Mouse (Mus musculus) MEL-GATA-1-ER (cell line): ENCODE data around the gene Sf3a2.
"Not testable (repeated sequence)": the region's sequence is repeated elsewhere in the genome, so short reads cannot be mapped to it uniquely, and the experiment has no call there.

ENCODE experiments used
- DNase-seq: peaks from one replicate; pipeline ENCODE4 v3.0.0-alpha.2; 2012; ENCODE audit warnings: low read depth; ENCODE audit errors: extremely low read depth

Sf3a2 gene

DNA sequence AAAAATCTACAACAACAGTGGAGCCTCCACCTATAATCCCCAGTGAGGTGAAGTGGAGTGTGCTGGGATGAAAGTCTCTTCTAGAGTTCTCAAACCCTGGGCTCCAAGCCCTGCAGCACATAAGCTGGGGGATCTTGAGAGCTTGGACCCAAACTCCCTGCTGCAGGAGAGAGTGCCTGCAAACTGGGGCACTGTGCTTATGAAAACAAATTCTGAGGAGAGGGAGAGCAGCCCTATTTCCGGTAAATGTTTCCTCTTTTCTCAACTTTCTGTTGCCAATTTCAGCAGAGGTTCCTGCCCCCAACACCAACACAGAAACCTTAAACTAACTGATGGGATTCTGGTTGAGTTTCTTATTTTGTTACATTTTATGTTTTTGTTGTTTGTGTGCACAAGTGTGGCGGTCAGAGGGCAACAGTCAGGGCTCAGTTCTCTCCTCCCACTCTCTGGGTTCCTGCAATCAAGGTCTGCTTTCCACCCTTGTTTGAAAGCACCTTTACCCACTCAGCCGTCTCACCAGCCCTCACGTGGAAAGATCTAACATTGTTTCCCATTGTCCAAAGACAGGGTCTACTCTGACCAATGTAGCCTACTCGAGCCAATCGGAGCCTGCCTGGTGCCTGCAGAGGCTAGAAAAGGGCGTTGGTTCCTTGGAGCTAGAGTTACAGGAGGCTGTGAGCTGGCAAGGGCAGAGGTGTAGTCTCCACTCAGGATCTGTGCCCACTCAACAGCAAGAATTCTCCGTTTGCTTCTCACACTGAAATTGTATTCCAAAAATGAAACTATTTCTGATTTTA is 26.0 kb downstream of the Sf3a2 start:
- no peak for DNase-seq

GRCm38 (mm10) chr10:80824827-80825226 is 26.8 kb downstream of the Sf3a2 start:
- no peak for DNase-seq

GRCm38 (mm10) chr10:80826151-80827062 is 28.4 kb downstream of the Sf3a2 start, which contains the start of gene Oaz1:
Oaz1 (plus strand) TSS chr10:80826656.
- peak; percentile 99 for DNase-seq

- DNase-seq = no peak
Observed at GRCm38 (mm10) chr10:80827063-80827869, 29.3 kb downstream of the Sf3a2 start.

- DNase-seq = no peak
Observed at GRCm38 (mm10) chr10:80827870-80828420, 29.9 kb downstream of the Sf3a2 start.

DNA sequence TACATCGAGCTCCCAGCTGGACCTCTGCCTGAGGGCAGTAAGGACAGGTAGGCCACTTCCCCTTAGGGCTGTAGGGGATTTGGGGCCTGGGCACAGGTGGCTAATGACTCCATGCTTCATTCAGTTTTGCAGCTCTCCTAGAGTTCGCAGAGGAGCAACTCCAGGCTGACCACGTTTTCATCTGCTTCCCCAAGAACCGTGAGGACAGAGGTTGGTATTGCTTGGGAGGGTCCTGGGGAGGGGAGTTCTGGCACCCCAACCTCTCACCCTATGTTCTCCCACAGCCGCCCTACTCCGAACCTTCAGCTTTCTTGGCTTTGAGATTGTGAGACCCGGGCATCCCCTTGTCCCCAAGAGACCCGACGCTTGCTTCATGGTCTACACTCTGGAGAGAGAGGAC is 30.6 kb downstream of the Sf3a2 start:
- DNase-seq = not testable (repeated sequence)

DNA sequence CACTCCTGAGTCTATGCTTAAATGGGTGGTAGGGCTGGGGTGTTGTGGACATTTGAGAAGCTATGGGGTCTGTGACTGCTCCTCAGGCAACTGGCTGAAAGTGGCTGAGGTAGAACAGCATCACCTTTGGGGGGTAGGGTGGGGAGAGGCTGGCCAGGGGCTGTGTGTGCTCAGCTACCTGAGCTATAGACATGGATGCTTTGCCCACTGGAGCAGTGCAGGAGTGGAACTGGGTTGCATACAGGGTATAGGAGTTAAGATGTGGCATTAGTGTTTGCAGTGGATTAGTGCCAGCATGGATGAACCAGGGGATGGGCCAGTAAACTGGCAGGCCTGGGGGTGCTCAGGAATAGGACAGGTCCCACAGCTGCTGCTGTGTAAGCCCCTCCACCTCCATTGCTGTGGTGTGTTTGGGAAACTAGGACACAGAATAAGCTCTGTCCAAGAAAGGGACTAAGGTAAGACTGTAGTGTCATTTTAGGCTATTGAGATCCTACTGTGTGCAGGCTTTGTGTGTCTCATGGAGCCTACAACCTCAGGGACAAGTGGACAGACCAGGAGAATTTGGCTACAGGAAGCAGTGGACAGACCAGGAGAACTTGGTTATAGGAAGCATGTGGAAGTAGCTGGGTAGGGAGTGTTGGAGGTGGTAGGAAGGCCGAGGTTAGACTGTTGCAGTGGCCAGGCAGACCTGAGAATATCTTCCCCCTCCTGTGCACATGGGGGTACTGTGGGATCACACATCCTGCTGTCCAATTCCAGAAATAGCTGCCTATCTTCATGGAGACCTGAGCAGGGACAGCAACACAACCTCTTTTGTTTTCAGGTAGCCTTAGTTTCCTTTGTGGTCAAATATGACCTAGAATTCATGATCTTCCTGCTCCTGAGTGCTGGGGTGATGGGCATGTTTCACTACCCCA is 31.6 kb downstream of the Sf3a2 start:
- no peak for DNase-seq

DNA sequence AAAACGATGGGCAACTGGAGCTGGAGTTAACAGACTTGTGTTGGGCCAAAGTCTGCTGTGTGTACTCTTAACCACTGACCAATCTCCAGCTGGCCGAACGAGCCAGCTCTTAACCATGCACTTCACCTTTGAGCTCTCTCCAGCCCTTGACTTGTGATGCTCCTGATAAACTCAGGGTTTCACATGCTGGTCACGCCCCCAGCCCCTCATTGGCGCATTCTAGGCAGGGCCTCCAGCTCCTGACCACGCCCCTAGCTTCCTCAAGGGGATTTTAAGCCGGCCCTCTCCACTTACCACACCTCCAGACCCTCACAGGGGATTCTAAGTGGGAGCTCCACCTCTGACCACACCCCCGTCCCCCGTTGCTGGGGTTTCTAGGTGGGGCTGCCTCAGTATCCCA is 33.1 kb downstream of the Sf3a2 start:
- no peak for DNase-seq

DNA sequence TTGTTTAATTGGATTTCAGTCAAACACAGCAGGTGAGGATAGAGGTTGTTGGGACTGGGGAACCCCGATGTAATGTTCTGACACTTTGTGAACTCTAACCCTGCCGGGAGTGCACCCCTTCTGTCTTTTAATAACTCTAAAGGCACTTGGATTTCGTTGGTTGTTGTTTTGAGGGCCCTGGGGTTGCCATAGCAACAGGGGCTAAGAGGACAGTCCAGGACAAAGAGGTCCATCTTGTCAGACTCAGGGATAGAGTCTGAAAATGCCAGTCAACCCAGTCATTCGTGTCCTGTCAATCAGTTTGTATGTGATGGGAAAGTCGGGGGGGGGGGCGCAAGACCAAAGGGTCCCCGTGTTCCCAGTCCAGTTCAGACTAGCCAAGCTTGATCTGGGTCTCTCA is 34.8 kb downstream of the Sf3a2 start:
- DNase-seq = no peak

DNA sequence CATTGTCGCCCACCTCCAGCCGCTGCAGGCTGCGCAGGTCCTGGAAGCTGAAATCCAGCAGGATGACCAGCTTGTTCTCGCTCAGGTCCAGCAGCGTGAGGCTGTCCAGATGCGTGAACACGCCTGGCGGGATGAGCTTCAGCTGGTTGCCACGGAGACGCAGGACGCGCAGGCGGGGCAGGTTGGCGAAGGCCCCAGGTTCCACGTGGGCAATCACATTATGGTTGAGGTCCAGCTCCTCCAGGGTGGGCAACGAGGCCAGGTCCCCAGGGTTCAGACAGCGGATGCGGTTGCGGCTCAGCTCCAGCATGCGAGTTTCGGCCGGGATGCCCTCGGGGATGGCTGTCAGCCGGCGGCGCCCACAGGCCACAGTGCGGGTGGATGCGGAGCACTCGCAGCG is 37.6 kb downstream of the Sf3a2 start:
- DNase-seq = no peak

- no peak for DNase-seq
Observed at GRCm38 (mm10) chr10:80836949-80837379, 39.0 kb downstream of the Sf3a2 start.

DNA sequence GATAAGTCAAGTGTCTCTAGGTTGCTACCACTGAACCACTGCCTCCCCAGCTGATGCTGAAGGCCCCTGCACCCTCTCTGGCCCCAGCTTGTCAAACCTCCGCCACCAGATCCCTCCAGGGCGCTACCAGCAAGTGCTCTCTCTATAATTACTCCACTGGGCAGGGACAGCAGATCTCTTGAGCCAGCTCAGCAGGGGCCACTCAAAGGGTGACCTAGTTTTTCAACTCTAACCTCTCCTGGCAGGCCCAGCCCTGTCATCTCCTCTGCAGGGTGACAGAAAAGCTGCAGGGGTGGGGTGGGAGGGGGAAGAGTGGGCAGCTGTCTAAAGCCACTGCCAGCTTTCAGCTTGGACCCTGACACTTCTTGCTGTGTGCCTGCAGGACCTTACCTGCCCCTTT is 39.8 kb downstream of the Sf3a2 start:
- DNase-seq = no peak

DNA sequence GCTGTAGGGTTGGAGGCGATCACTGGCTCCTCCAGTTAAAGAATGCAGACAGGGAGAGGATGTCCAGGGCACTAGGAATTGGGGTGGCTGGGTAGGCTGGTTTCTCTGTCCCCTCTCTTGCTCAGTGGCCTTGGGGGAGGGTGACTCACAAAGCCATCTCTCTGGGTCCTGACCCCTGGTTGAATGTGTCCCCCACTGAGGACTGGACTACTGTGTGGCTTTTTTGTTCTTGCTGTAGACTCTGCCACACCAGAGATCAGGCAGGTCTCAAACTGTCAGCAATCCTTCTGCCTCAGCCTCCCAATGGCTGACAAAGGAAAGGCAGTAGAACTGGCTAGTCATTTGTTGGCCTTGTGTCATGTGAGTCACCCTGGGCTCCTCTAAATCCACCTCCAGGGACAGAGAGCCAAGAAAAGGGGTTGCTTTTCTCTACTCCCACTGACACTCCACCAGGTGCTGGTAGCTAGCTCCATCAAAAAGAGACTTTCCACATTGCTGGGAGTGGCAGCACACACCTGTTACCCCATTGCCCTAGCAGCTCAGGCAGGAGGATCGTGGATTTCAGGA is 40.4 kb downstream of the Sf3a2 start:
- DNase-seq = no peak

DNA sequence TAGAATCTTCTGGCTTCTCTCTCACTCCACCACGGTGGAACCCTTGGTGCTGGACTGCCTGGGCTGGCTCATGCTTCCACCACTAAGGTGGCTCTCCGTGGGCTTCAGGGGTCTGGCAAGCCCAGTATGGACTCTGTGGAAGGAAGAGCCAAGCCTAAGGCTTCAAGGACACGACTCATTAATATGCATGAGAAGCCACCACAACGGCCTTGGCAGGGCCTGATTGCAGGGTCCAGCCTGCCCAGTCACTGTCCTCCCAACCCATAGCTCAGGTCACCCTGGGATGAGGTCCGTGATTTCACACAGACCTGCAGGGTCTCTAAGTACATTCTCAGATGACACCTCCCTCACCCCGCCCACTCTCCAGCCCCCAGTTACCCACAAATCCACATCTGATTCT is 41.9 kb downstream of the Sf3a2 start:
- no peak for DNase-seq

GRCm38 (mm10) chr10:80841685-80842084 is 43.7 kb downstream of the Sf3a2 start:
- DNase-seq = no peak

DNA sequence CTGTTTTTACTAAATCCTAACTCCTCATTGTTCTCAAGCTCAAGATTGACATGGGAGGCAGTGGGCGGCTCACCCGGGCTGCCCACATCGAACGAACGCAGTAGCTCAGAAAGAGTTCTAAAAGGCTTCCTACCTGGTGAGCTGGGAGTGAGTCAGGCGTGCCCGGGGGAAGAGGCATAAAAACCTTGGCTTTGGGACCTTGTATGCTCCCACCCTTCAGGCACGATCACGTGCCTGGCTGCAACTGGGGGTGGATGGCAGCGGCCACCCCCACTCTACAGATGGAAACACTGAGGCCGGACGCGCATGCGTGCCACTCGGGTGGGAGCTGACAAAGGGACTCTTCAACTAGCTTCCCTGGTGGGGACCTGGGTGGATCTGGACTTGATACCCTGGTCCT is 44.3 kb downstream of the Sf3a2 start:
- DNase-seq = no peak

GRCm38 (mm10) chr10:80843087-80843930 is 45.3 kb downstream of the Sf3a2 start:
- no peak for DNase-seq

GRCm38 (mm10) chr10:80843931-80844547 is 46.0 kb downstream of the Sf3a2 start, which contains the start of gene Lingo3:
Lingo3 (minus strand) TSS chr10:80844039.
- no peak for DNase-seq
